Mouse (Mus musculus) forelimb bud, embryonic 11.5 days (tissue): ENCODE results near the gene Nanos2.

Experiments used
- DNase-seq: peaks from one replicate; pipeline ENCODE4 v3.0.0-alpha.2; 2012; ENCODE audit warnings: low read depth, low spot score

Nanos2 gene

GRCm38 (mm10) chr7:18987100-18987499 is at the start of gene Nanos2:
TSS of gene Nanos2 (plus strand) at chr7:18987400.
- no peak for DNase-seq

- DNase-seq = no peak
Measured at GRCm38 (mm10) chr7:18942376-18942775, 44.8 kb upstream of the Nanos2 start.

- DNase-seq = no peak
Measured at GRCm38 (mm10) chr7:18942815-18943214, 44.4 kb upstream of the Nanos2 start.

DNA sequence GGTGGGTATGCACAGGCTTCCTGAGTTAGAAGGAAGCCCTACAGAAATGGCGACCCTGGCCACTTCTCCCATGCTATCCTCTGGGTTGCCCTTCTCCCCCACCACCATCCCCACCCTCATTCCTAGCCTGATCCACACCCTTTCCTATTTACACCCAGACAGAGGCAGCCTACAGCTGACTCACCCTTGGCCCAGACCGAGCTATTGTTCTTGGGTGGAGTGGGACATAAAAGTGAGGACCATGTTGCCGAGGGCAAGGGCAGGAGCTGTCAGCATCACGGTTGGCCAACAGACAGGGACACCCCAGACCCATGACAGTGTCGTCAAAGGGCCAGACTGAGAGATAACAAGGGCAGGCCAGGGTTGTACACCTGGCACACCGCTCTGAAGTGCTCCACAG is 39.0 kb upstream of the Nanos2 start:
- no peak for DNase-seq

- no peak for DNase-seq
Measured at GRCm38 (mm10) chr7:18949781-18950522, 37.2 kb upstream of the Nanos2 start.

- DNase-seq = no peak
Measured at GRCm38 (mm10) chr7:18950523-18951315, 36.5 kb upstream of the Nanos2 start.

DNA sequence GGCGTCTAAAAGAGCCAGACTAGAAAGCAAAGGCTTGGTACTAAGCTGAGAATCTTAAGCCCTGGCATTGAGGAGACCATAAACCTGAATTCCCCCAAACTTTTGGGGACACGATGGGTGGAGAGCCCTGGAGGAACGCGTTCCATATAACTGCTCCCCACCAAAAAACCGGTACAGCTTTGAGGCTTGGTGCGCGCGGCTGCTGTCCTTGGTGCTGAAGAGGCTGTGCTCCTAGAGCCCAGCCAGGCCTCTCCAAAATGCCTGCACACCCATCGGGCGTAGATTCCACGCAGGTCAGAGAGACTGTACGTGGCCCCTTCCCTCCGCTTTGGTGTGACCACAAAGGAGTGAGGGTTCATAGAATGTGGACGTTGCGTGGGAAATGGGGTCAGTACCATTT is 35.8 kb upstream of the Nanos2 start:
- peak; percentile 61 for DNase-seq

- no peak for DNase-seq
Measured at GRCm38 (mm10) chr7:18957569-18958383, 29.4 kb upstream of the Nanos2 start.

GRCm38 (mm10) chr7:18958384-18958766 is 28.8 kb upstream of the Nanos2 start:
- no peak for DNase-seq

- DNase-seq = no peak
Measured at GRCm38 (mm10) chr7:18959446-18959845, 27.8 kb upstream of the Nanos2 start.

GRCm38 (mm10) chr7:18962171-18962792 is 24.9 kb upstream of the Nanos2 start:
- DNase-seq = no peak

DNA sequence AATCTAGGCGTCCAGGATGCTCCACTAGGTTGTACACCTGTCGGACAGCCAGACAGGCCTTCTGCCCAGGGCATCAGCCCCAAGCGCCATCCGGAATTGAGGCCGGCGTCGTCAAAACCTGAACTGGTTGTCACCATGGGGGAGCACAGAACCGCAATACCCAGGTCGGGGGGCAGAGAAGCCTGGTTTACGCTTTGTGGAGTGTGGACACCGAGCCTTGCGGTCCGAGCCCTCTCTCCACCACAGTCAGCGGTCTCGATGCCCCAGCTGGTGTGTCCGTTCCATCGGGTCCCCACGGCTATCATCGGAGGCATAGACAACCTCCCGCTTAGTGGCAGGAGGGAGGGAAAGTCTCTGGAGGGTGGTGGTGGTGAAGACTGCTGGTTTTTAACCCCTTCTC is 24.4 kb upstream of the Nanos2 start:
- DNase-seq = no peak

GRCm38 (mm10) chr7:18963294-18963843 is 23.8 kb upstream of the Nanos2 start:
- DNase-seq = no peak

DNA sequence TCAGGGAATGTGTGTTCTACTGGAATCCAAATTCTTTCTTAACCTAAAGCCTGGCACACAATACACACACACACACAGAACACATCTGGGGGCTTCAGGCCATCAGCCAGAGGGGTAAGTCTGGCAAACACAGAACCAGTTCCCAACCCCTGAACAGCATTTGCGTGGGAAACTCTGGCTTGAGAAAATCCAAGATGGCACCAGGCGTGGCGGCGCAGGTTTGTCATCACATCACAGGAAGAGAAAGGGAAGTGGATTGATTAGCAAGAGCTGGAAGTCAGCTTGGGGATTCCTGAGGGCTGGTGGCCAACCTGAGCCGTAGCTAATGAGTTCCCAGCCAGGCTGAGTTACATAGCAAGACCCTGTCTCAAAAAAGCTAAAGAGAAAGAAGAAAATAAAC is 21.9 kb upstream of the Nanos2 start:
- no peak for DNase-seq

GRCm38 (mm10) chr7:18967603-18968002 is 19.6 kb upstream of the Nanos2 start:
- DNase-seq = no peak

DNA sequence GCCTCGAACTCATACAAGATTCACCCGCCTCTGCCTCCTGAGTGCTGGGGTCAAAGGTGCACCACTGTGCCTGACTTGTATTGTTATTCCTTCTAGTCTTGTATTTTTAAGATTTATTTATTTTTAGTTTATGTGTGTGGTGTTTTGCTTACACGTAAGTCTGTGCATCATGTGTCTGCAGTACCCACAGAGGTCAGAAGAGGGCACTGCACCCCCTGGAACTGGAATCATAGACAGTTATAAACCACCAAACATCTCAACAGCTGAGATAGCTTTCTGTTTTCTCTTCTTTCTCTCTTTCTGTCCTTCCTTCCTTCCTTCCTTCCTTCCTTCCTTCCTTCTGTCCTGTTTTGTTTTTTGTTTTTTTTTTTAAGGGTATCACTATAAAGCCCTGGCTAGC is 16.2 kb upstream of the Nanos2 start:
- no peak for DNase-seq

DNA sequence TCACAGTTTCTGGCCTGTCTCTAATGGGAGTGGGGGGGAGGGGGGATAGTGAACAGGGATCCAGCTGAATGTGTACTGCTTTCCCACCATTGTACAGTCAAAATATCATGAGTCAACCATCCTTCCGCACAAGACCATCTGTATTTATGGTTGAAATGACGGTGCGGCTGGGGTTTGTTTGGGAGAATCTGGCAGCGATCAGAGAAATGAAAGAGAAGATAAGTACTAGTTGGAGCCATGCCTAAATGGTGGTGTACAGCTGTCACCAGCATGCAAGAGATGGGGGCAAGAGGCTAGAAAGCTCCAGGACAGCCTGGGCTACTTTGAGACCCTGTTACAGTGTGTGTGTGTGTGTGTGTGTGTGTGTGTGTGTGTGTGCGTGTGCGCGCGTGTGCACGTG is 8.8 kb upstream of the Nanos2 start:
- no peak for DNase-seq

- DNase-seq = no peak
Measured at GRCm38 (mm10) chr7:18986503-18986902, 697 bp upstream of the Nanos2 start.

- DNase-seq = no peak
Measured at GRCm38 (mm10) chr7:18987747-18988146, 547 bp downstream of the Nanos2 start.

- no peak for DNase-seq
Measured at GRCm38 (mm10) chr7:18988780-18989179, 1.6 kb downstream of the Nanos2 start.

- no peak for DNase-seq
Measured at GRCm38 (mm10) chr7:18989995-18990394, 2.8 kb downstream of the Nanos2 start.
